Mouse (Mus musculus) limb, embryonic 14.5 days (tissue): ENCODE measurements around the gene Nek8. TPM values are rescaled to one million over a fixed set of nuclear protein-coding genes. Genes with fewer than 3 reads are reported as not detected.

Source experiments
- ATAC-seq: fragments of 200-750 bp; cut with Nextera tagmentation; 2 replicates; pipeline ENCODE4 v1.8.0; 2017; ENCODE audit warnings: low read depth, moderate number of reproducible peaks, moderate TSS enrichment; ENCODE audit not compliant: low FRiP score
- DNase-seq: peaks from one replicate; pipeline ENCODE4 v3.0.0-alpha.2; 2015; ENCODE audit warnings: low spot score
- H3K27ac ChIP-seq: fragments of 300-500 bp; sonication (generic); replicated peaks from 2 replicates; pipeline ENCODE4 v1.5.1; 2014; ENCODE audit warnings: low read depth, mild to moderate bottlenecking, low read length, moderate library complexity, mixed read lengths
- H3K27me3 ChIP-seq: fragments of 300-500 bp; sonication (generic); 2 replicates; pipeline ENCODE4 v1.6.1; 2014; ENCODE audit warnings: low read length, mixed read lengths; ENCODE audit not compliant: control insufficient read depth, insufficient read depth
- H3K36me3 ChIP-seq: fragments of 300-500 bp; sonication (generic); 2 replicates; pipeline ENCODE4 v1.6.1; 2014; ENCODE audit warnings: mild to moderate bottlenecking, low read length, moderate library complexity, mixed read lengths; ENCODE audit not compliant: control insufficient read depth, insufficient read depth
- H3K4me1 ChIP-seq: fragments of 300-500 bp; sonication (generic); 2 replicates; pipeline ENCODE4 v1.6.1; 2014; ENCODE audit warnings: antibody characterized with exemption, low read length, mixed read lengths; ENCODE audit not compliant: control insufficient read depth, insufficient read depth
- H3K4me2 ChIP-seq: fragments of 300-500 bp; sonication (generic); replicated peaks from 2 replicates; pipeline ENCODE4 v1.6.1; 2014; ENCODE audit warnings: low read depth, mild to moderate bottlenecking, low read length, moderate library complexity; ENCODE audit not compliant: severe bottlenecking
- H3K4me3 ChIP-seq: fragments of 300-500 bp; sonication (generic); replicated peaks from 2 replicates; pipeline ENCODE4 v1.5.1; 2014; ENCODE audit warnings: low read length
- H3K9ac ChIP-seq: fragments of 300-500 bp; sonication (generic); 2 replicates; pipeline ENCODE4 v1.6.1; 2014; ENCODE audit warnings: mild to moderate bottlenecking, low read depth, low read length, moderate library complexity; ENCODE audit not compliant: severe bottlenecking
- H3K9me3 ChIP-seq: fragments of 300-500 bp; sonication (generic); 2 replicates; pipeline ENCODE4 v1.6.1; 2016; ENCODE audit warnings: low read length; ENCODE audit not compliant: control insufficient read depth
- POLR2A ChIP-seq: fragments of 200-500 bp; IDR thresholded peaks from 2 replicates; pipeline ENCODE4 v1.8.0; 2012; ENCODE audit warnings: inconsistent platforms, mild to moderate bottlenecking, moderate library complexity, borderline replicate concordance; ENCODE audit not compliant: insufficient read depth, insufficient read length; ENCODE audit errors: extremely low read depth
- WGBS: fragments of 180-500 bp; shearing (Covaris S2); extraction: QIAGEN DNeasy Blood & Tissue Kit; methylation state at CpG from one replicate; pipeline ENCODE4 v1.1.7; 2014; 5-methylcytosine and 5-hydroxymethylcytosine counted together
- polyA plus RNA-seq, 2 experiments: library from polyadenylated mRNA; depleted of rRNA in 1 of 2; stranded (reverse) in 1 of 2; unstranded in 1 of 2; fragments of >200 nt; fragmentation: Nextera tagmentation in 1 of 2; extraction: Ambion mirVana in 1 of 2; gene quantifications; 2 replicates each; pipeline versions ENCODE4 v1.2.1 to v1.2.3; 2012 to 2014

The Nek8 gene
- polyA plus RNA-seq, 2 experiments, result 11.9 to 38.3 TPM

DNA sequence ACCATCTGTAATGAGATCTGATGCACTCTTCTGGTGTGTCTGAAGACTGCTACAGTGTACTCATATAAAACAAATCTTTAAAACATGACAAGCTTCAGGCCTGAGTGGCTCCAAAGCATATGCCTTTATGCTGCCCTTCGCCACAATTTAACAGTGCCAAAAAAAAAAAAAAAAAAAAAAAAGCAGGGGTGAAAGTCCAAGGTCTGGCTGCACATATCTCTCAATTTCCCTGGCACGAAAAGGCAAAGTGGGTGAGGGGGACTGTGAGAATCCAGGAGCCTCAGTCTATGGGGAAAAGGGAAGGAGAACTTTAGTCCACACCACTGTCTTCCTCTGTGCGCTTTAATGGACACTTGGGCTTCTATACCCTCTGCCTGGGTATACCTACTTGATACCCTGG, 25.9 kb upstream of the Nek8 start:
- Histone ChIP-seq H3K4me3 (no peak overlapping the region), H3K9me3 (no peaks in the 10 kb centered on the region), H3K36me3 (peaks cover 34% of the 10 kb centered on the region), H3K4me1 (no peaks in the 10 kb centered on the region), H3K9ac (no peak overlapping the region), H3K4me2 (no peak overlapping the region), H3K27ac (no peak overlapping the region), H3K27me3 (no peaks in the 10 kb centered on the region)
- ATAC-seq (no peak), DNase-seq (no peak)
- no peak for TF ChIP-seq POLR2A
- WGBS, result 91% methylated on average over 3 of the region's 3 CpGs

DNA sequence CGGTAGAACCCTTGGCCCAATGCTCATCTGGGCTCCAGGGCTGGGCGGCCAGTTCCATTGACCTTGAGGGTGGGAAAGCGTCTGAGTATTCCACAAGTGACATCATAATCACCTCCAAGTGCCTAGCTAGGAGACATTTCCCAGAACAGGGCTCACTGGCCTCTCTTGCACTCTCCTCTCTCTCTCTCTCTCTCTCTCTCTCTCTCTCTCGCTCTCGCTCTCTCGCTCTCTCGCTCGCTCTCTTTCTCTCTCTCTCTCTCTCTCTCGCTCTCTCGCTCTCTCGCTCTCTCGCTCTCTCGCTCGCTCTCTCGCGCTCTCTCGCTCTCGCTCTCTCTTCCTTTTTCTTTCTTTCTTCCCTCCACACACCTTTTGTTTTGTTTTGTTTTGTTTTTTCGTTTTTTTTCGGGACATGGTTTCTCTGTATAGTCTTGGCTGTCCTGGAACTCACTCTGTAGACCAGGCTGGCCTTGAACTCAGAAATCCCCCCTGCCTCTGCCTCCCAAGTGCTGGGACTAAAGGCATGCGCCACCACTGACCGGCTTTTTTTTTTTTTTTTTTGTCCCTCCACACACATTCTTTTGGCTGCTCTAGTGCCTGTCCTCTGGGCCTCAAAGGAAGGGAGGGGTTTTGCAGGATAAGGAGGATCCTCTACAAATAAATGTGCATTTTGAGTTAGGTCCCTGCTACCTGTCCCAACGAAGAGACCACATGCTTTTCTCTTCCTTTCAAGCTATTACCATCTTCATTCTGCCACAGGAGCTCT, 18.8 kb upstream of the Nek8 start:
- Histone ChIP-seq H3K9me3 (no peaks in the 10 kb centered on the region), H3K4me3 (peak overlapping the region; percentile 47), H3K4me1 (peaks cover 7% of the 10 kb centered on the region), H3K36me3 (peaks cover 32% of the 10 kb centered on the region), H3K27ac (0 out of 2 replicates have a peak overlapping the region, but pooled peaks have one; percentile 13), H3K9ac (peak overlapping the region; percentile 41), H3K27me3 (no peaks in the 10 kb centered on the region), H3K4me2 (peak overlapping the region; percentile 56)
- DNase-seq (no peak), ATAC-seq (no peak)
- WGBS, result 64% methylated on average over 23 of the region's 23 CpGs
- no peak for TF ChIP-seq POLR2A

DNA sequence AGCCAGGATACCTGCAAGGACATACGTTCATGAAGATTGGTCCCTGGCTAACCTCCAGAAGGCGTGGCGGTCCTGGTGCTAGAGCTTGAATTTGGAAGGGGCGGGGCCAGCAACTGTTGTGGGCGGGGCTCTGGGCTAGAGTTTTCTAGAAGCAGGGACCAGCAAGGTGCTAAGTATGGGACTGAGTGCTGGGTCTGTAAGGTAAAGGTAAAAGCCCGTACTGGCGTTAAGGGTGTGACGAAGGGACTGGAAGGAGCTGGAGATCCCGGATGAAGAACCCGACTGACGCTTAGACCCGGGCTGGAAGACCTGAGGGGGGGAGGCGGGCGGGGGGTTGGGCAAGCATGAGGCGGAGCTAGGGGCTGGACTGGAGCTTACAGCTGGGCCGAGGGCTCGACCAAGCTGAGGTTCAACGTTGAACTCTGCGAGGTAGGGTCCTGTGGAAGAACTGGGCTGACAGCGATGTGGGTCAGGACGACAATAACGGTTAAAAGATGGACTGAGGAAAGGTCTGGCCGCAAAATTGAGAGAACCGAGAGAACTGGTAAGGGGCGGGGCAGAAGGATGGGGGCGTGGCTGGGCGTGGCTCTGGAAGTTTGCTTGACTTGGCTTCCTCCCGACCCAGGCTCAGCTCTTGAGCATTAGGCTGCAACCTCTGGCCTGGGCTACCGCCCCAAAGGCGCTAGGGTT, 18.1 kb upstream of the Nek8 start:
- 0 out of 2 replicates have a peak overlapping the region, but pooled peaks have one; percentile 13 for H3K27ac ChIP-seq
- H3K27me3 ChIP-seq, result no peaks in the 10 kb centered on the region
- peaks cover 14% of the 10 kb centered on the region for H3K4me1 ChIP-seq
- no peaks in the 10 kb centered on the region for H3K9me3 ChIP-seq
- peak overlapping the region; percentile 56 for H3K4me2 ChIP-seq
- 4% methylated on average over 28 of the region's 30 CpGs for WGBS
- peak overlapping the region; percentile 41 for H3K9ac ChIP-seq
- no peak for TF ChIP-seq POLR2A
- peak; percentile 74 for ATAC-seq
- peak; percentile 83 for DNase-seq
- peak overlapping the region; percentile 47 for H3K4me3 ChIP-seq
- peaks cover 34% of the 10 kb centered on the region for H3K36me3 ChIP-seq

DNA sequence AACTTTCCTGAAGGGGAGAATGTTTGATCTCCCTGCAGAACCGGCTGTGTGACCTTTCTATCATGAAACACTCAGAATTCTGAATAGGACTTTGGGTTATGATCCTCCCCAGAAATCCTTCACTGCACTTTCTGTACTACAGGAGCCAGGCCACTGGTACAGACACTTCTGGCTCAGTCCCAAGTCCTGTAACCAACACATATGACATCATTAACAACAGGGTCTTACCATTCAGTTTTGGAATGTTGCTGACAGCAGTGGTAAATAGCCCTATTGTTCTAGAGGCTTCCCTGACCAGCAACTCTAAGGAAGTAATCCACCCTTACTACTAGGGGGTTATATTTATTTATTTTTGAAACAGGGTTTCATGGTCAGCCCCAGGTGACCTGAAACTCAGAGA, 16.6 kb upstream of the Nek8 start, which contains the start of gene Proca1:
TSS of gene Proca1 (plus strand) at position 280 of the 400 bp plus-strand sequence.
- no peak for TF ChIP-seq POLR2A
- WGBS, result 85% methylated on average over 1 of the region's 1 CpGs
- Histone ChIP-seq H3K4me2 (peak within 1 kb of the TSS; percentile 56), H3K27ac (no peak within 1 kb of the TSS), H3K36me3 (peaks cover 34% of the 10 kb centered on the region), H3K4me3 (peak within 1 kb of the TSS; percentile 47), H3K4me1 (peaks cover 14% of the 10 kb centered on the region), H3K9me3 (no peaks in the 10 kb centered on the region), H3K9ac (no peak within 1 kb of the TSS), H3K27me3 (no peaks in the 10 kb centered on the region)
- ATAC-seq (no peak), DNase-seq (no peak)

DNA sequence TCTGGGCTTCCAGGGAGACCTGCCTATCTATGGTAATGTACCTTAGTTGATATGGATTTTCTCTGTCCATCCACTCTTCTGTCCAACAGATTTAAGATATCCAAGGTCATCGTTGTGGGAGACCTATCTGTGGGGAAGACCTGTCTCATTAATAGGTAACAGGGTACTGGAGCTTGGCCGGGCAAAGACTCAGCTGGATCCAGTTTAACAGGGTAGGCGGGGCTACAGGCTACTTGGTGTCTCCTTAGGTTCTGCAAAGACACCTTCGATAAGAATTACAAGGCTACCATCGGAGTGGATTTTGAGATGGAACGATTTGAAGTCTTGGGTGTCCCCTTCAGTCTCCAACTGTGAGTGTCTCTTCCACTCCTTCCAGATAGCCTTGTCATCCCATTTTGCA, 13.6 kb upstream of the Nek8 start:
- peak overlapping the region; percentile 91 for H3K9ac ChIP-seq
- H3K27me3 ChIP-seq, result no peaks in the 10 kb centered on the region
- peak overlapping the region; percentile 99 for H3K27ac ChIP-seq
- H3K36me3 ChIP-seq, result peaks cover 34% of the 10 kb centered on the region
- H3K4me1 ChIP-seq, result peaks cover 14% of the 10 kb centered on the region
- TF ChIP-seq POLR2A, result no peak
- H3K9me3 ChIP-seq, result no peaks in the 10 kb centered on the region
- ATAC-seq, result no peak
- no peak for DNase-seq
- peak overlapping the region; percentile 73 for H3K4me2 ChIP-seq
- peak overlapping the region; percentile 84 for H3K4me3 ChIP-seq
- 48% methylated on average over 6 of the region's 6 CpGs for WGBS
